Mouse (Mus musculus) kidney, embryonic 14.5 days (tissue): ENCODE results near the gene Znrf2. TPM values are rescaled to one million over a fixed set of nuclear protein-coding genes. Genes with fewer than 3 reads are reported as not detected.

Experiments used
- ATAC-seq: fragments of 200-750 bp; cut with Nextera tagmentation; 2 replicates; pipeline ENCODE4 v1.8.0; 2017; ENCODE audit warnings: moderate number of reproducible peaks, mild to moderate bottlenecking, moderate TSS enrichment, moderate library complexity; ENCODE audit not compliant: low FRiP score, low TSS enrichment
- H3K27ac ChIP-seq: fragments of 300-500 bp; sonication (generic); 2 replicates; pipeline ENCODE4 v1.5.1; 2014; ENCODE audit warnings: low read depth, mild to moderate bottlenecking, low read length, moderate library complexity, mixed read lengths
- H3K27me3 ChIP-seq: fragments of 300-500 bp; sonication (generic); 2 replicates; pipeline ENCODE4 v1.6.1; 2014; ENCODE audit warnings: mild to moderate bottlenecking, low read length; ENCODE audit not compliant: control insufficient read depth, insufficient read depth
- H3K36me3 ChIP-seq: fragments of 300-500 bp; sonication (generic); 2 replicates; pipeline ENCODE4 v1.6.1; 2014; ENCODE audit warnings: low read length, mixed read lengths; ENCODE audit not compliant: control insufficient read depth, insufficient read depth
- H3K4me1 ChIP-seq: fragments of 300-500 bp; sonication (generic); 2 replicates; pipeline ENCODE4 v1.6.1; 2014; ENCODE audit warnings: low read length, mixed read lengths; ENCODE audit not compliant: control insufficient read depth, insufficient read depth
- H3K4me2 ChIP-seq: fragments of 300-500 bp; sonication (generic); replicated peaks from 2 replicates; pipeline ENCODE4 v1.6.1; 2014; ENCODE audit warnings: low read depth, mild to moderate bottlenecking, low read length
- H3K4me3 ChIP-seq: fragments of 300-500 bp; sonication (generic); 2 replicates; pipeline ENCODE4 v1.5.1; 2014; ENCODE audit warnings: mild to moderate bottlenecking, low read length
- H3K9ac ChIP-seq: fragments of 300-500 bp; sonication (generic); 2 replicates; pipeline ENCODE4 v1.6.1; 2014; ENCODE audit warnings: low read depth, mild to moderate bottlenecking, low read length, moderate library complexity
- H3K9me3 ChIP-seq: fragments of 300-500 bp; sonication (generic); 2 replicates; pipeline ENCODE4 v1.6.1; 2016; ENCODE audit warnings: low read length; ENCODE audit not compliant: control insufficient read depth
- WGBS: fragments of 180-500 bp; shearing (Covaris S2); extraction: QIAGEN DNeasy Blood & Tissue Kit; methylation state at CpG from one replicate; pipeline ENCODE4 v1.1.7; 2014; 5-methylcytosine and 5-hydroxymethylcytosine counted together
- polyA plus RNA-seq: library from polyadenylated mRNA; unstranded; fragments of >200 nt; fragmentation: Nextera tagmentation; extraction: Ambion mirVana; gene quantifications from 2 replicates; pipeline ENCODE4 v1.2.1, GENCODE M21; 2014

The Znrf2 gene
- polyA plus RNA-seq, 1 experiment from 2014 or later, result 4.5 TPM

- Histone ChIP-seq H3K4me1 (no peaks in the 10 kb centered on the region), H3K36me3 (no peaks in the 10 kb centered on the region), H3K27me3 (no peaks in the 10 kb centered on the region), H3K9me3 (no peaks in the 10 kb centered on the region), H3K4me3 (no peak overlapping the region), H3K27ac (no peak overlapping the region), H3K4me2 (no peak overlapping the region), H3K9ac (no peak overlapping the region)
- 63% methylated on average over 2 of the region's 2 CpGs for WGBS
- no peak for ATAC-seq
These were observed 110.2 kb downstream of the Znrf2 start for GRCm38 (mm10) chr6:54926899-54927298.

- no peak overlapping the region for H3K9ac ChIP-seq
These were observed 111.2 kb downstream of the Znrf2 start for GRCm38 (mm10) chr6:54927946-54928345.

GRCm38 (mm10) chr6:54931641-54932040 lies 114.9 kb downstream of the Znrf2 start:
- 94% methylated on average over 4 of the region's 4 CpGs for WGBS

More at GRCm38 (mm10) chr6:54927946-54928345, 111.2 kb downstream of the Znrf2 start:
- H3K36me3 ChIP-seq, result no peaks in the 10 kb centered on the region
- H3K4me2 ChIP-seq, result no peak overlapping the region
- no peak overlapping the region for H3K4me3 ChIP-seq
- H3K4me1 ChIP-seq, result no peaks in the 10 kb centered on the region
- no peaks in the 10 kb centered on the region for H3K9me3 ChIP-seq
- no peak overlapping the region for H3K27ac ChIP-seq
- ATAC-seq, result no peak
- 82% methylated on average over 6 of the region's 6 CpGs for WGBS
- no peaks in the 10 kb centered on the region for H3K27me3 ChIP-seq

GRCm38 (mm10) chr6:54932526-54932925 lies 115.8 kb downstream of the Znrf2 start:
- H3K27me3 ChIP-seq, result no peaks in the 10 kb centered on the region
- WGBS, result 91% methylated on average over 12 of the region's 12 CpGs
- ATAC-seq, result no peak

More at GRCm38 (mm10) chr6:54931641-54932040, 114.9 kb downstream of the Znrf2 start:
- no peak for ATAC-seq
- no peak overlapping the region for H3K4me2 ChIP-seq
- H3K27ac ChIP-seq, result no peak overlapping the region
- H3K36me3 ChIP-seq, result no peaks in the 10 kb centered on the region
- H3K4me3 ChIP-seq, result no peak overlapping the region
- no peak overlapping the region for H3K9ac ChIP-seq
- no peaks in the 10 kb centered on the region for H3K4me1 ChIP-seq
- H3K9me3 ChIP-seq, result no peaks in the 10 kb centered on the region
- no peaks in the 10 kb centered on the region for H3K27me3 ChIP-seq

GRCm38 (mm10) chr6:54933216-54933615 lies 116.5 kb downstream of the Znrf2 start:
- Histone ChIP-seq H3K36me3 (no peaks in the 10 kb centered on the region), H3K9me3 (no peaks in the 10 kb centered on the region), H3K27ac (no peak overlapping the region), H3K4me1 (no peaks in the 10 kb centered on the region), H3K9ac (no peak overlapping the region), H3K4me2 (no peak overlapping the region), H3K4me3 (no peak overlapping the region), H3K27me3 (no peaks in the 10 kb centered on the region)
- WGBS, result 69% methylated on average over 5 of the region's 5 CpGs
- no peak for ATAC-seq

More at GRCm38 (mm10) chr6:54932526-54932925, 115.8 kb downstream of the Znrf2 start:
- H3K27ac ChIP-seq, result no peak overlapping the region
- no peak overlapping the region for H3K4me2 ChIP-seq
- no peaks in the 10 kb centered on the region for H3K9me3 ChIP-seq
- no peaks in the 10 kb centered on the region for H3K4me1 ChIP-seq
- H3K9ac ChIP-seq, result no peak overlapping the region
- no peak overlapping the region for H3K4me3 ChIP-seq
- H3K36me3 ChIP-seq, result no peaks in the 10 kb centered on the region

GRCm38 (mm10) chr6:54933866-54934265 lies 117.2 kb downstream of the Znrf2 start:
- Histone ChIP-seq H3K9ac (no peak overlapping the region), H3K27me3 (no peaks in the 10 kb centered on the region), H3K36me3 (no peaks in the 10 kb centered on the region), H3K4me2 (no peak overlapping the region), H3K27ac (no peak overlapping the region), H3K4me1 (no peaks in the 10 kb centered on the region), H3K9me3 (no peaks in the 10 kb centered on the region), H3K4me3 (no peak overlapping the region)
- ATAC-seq, result no peak
- WGBS, result 58% methylated on average over 3 of the region's 3 CpGs

- no peak overlapping the region for H3K27ac ChIP-seq
These were observed 117.6 kb downstream of the Znrf2 start for GRCm38 (mm10) chr6:54934313-54934712.

GRCm38 (mm10) chr6:54934930-54935329 lies 118.2 kb downstream of the Znrf2 start:
- Histone ChIP-seq H3K4me1 (no peaks in the 10 kb centered on the region), H3K36me3 (no peaks in the 10 kb centered on the region), H3K9me3 (no peaks in the 10 kb centered on the region), H3K27ac (no peak overlapping the region), H3K4me2 (no peak overlapping the region), H3K9ac (no peak overlapping the region), H3K4me3 (no peak overlapping the region), H3K27me3 (no peaks in the 10 kb centered on the region)
- WGBS, result 75% methylated on average over 5 of the region's 5 CpGs
- no peak for ATAC-seq

More at GRCm38 (mm10) chr6:54934313-54934712, 117.6 kb downstream of the Znrf2 start:
- no peak for ATAC-seq
- no peak overlapping the region for H3K4me2 ChIP-seq
- no peak overlapping the region for H3K9ac ChIP-seq
- no peak overlapping the region for H3K4me3 ChIP-seq
- no peaks in the 10 kb centered on the region for H3K9me3 ChIP-seq
- WGBS, result 89% methylated on average over 8 of the region's 8 CpGs
- H3K4me1 ChIP-seq, result no peaks in the 10 kb centered on the region
- no peaks in the 10 kb centered on the region for H3K36me3 ChIP-seq
- H3K27me3 ChIP-seq, result no peaks in the 10 kb centered on the region

- Histone ChIP-seq H3K27ac (no peak overlapping the region), H3K4me3 (no peak overlapping the region), H3K9me3 (no peaks in the 10 kb centered on the region), H3K4me1 (no peaks in the 10 kb centered on the region), H3K4me2 (no peak overlapping the region), H3K27me3 (no peaks in the 10 kb centered on the region), H3K9ac (no peak overlapping the region), H3K36me3 (no peaks in the 10 kb centered on the region)
- WGBS, result 67% methylated on average over 2 of the region's 2 CpGs
- ATAC-seq, result no peak
These were observed 119.8 kb downstream of the Znrf2 start for GRCm38 (mm10) chr6:54936496-54936895.
